Mouse (Mus musculus): Measurements from ENCODE around the gene Olfr622. TPM values are rescaled to one million over a fixed set of nuclear protein-coding genes. Genes with fewer than 3 reads are reported as not detected.

Gene Olfr622
- total and polyA plus RNA-seq, 3 experiments = not detected

GRCm38 (mm10) chr7:103636795-103637194 lies 5.7 kb downstream of the Olfr622 start:
- in situ Hi-C loops (cut with MboI; ENCODE audit: low pct_ligation_motif_present, low pct_unique_long_range_greater_than_20kb, low sequenced_read_pairs) (no loop called here), dilution Hi-C loops (cut with MboI; ENCODE audit: extremely low pct_ligation_motif_present, extremely low pct_unique_long_range_greater_than_20kb, low sequenced_read_pairs) (no loop called here)
- no peaks in the 10 kb centered on the region for H3K9me3 ChIP-seq (replicated peaks; ENCODE audit: low read length)
- no peaks in the 10 kb centered on the region for H3K36me3 ChIP-seq (replicated peaks in 1 of 2; ENCODE audit: control insufficient read depth in 1 of 2, insufficient read depth in 1 of 2, low read length in 1 of 2)
- H3K27ac ChIP-seq (ENCODE audit: insufficient read depth, low read depth) = no peak overlapping the region
- H3K4me1 ChIP-seq (ENCODE audit: control insufficient read depth in 1 of 2, insufficient read depth in 2 of 2) = no peaks in the 10 kb centered on the region
- no peak overlapping the region for H3K4me2 ChIP-seq (ENCODE audit: insufficient read depth, low read depth, poor library complexity, severe bottlenecking)
- H3K27me3 ChIP-seq (replicated peaks) = no peaks in the 10 kb centered on the region
- H3K9ac ChIP-seq (ENCODE audit: insufficient read depth, low read depth) = no peak overlapping the region
- DNase-seq (ENCODE audit: extremely low read depth) = no peak
- no peak overlapping the region for H3K4me3 ChIP-seq (replicated peaks in 1 of 3; ENCODE audit: low read depth in 2 of 3, low read length in 2 of 3, poor library complexity in 1 of 3)
- TF ChIP-seq PAX5 (IDR thresholded peaks at IDR 0.05; ENCODE audit: low read length) (no peak), NELFE (IDR thresholded peaks at IDR 0.05; ENCODE audit: low read depth, low read length) (no peak), EP300 (IDR thresholded peaks at IDR 0.05; ENCODE audit: low read length) (no peak), MYC (IDR thresholded peaks at IDR 0.05; ENCODE audit: low read depth, low read length) (no peak), MEF2A (IDR thresholded peaks at IDR 0.05; ENCODE audit: borderline replicate concordance, low read depth, low read length) (no peak), POLR2A (IDR thresholded peaks at IDR 0.05; ENCODE audit: low read depth, low read length) (no peak), KAT2A (IDR thresholded peaks at IDR 0.05; ENCODE audit: insufficient replicate concordance, low read length) (no peak), MAFK (IDR thresholded peaks at IDR 0.05; ENCODE audit: insufficient replicate concordance, low read length) (no peak), MAZ (IDR thresholded peaks at IDR 0.05; ENCODE audit: low read depth, low read length) (no peak), NRF1 (IDR thresholded peaks at IDR 0.05; ENCODE audit: low read depth, low read length) (no peak), USF2 (conservative IDR thresholded peaks at IDR 0.05; ENCODE audit: low read depth, low read length) (no peak), CHD2 (IDR thresholded peaks at IDR 0.05; ENCODE audit: low read length) (no peak), JUND (conservative IDR thresholded peaks at IDR 0.05; ENCODE audit: low read depth, low read length) (no peak), SMC3 (IDR thresholded peaks at IDR 0.05; ENCODE audit: low read depth, low read length) (no peak), ZKSCAN1 (IDR thresholded peaks at IDR 0.05; ENCODE audit: borderline replicate concordance, low read depth, low read length) (no peak)
- no peaks in the 10 kb centered on the region for H3K79me2 ChIP-seq (replicated peaks; ENCODE audit: control insufficient read depth, extremely low read depth, insufficient read depth, poor library complexity, severe bottlenecking)

- DNase-seq (ENCODE audit: extremely low read depth) = no peak
- Histone ChIP-seq H3K27me3 (replicated peaks) (no peaks in the 10 kb centered on the region), H3K36me3 (replicated peaks in 1 of 2; ENCODE audit: control insufficient read depth in 1 of 2, insufficient read depth in 1 of 2, low read length in 1 of 2) (no peaks in the 10 kb centered on the region), H3K4me1 (ENCODE audit: control insufficient read depth in 1 of 2, insufficient read depth in 2 of 2) (no peaks in the 10 kb centered on the region), H3K27ac (ENCODE audit: insufficient read depth, low read depth) (no peak within 1 kb of the TSS), H3K4me2 (ENCODE audit: insufficient read depth, low read depth, poor library complexity, severe bottlenecking) (no peak within 1 kb of the TSS), H3K4me3 (replicated peaks in 1 of 3; ENCODE audit: low read depth in 2 of 3, low read length in 2 of 3, poor library complexity in 1 of 3) (no peak within 1 kb of the TSS), H3K9me3 (replicated peaks; ENCODE audit: low read length) (no peaks in the 10 kb centered on the region), H3K79me2 (replicated peaks; ENCODE audit: control insufficient read depth, extremely low read depth, insufficient read depth, poor library complexity, severe bottlenecking) (no peaks in the 10 kb centered on the region), H3K9ac (ENCODE audit: insufficient read depth, low read depth) (no peak within 1 kb of the TSS)
- TF ChIP-seq ZKSCAN1 (IDR thresholded peaks at IDR 0.05; ENCODE audit: borderline replicate concordance, low read depth, low read length) (no peak), JUND (conservative IDR thresholded peaks at IDR 0.05; ENCODE audit: low read depth, low read length) (no peak), BHLHE40 (IDR thresholded peaks at IDR 0.05; ENCODE audit: low read depth, low read length) (no peak), MAFK (IDR thresholded peaks at IDR 0.05; ENCODE audit: insufficient replicate concordance, low read length) (no peak), ELF1 (IDR thresholded peaks at IDR 0.05; ENCODE audit: low read depth, low read length) (no peak), CHD1 (IDR thresholded peaks at IDR 0.05; ENCODE audit: low read depth, low read length) (no peak), CHD2 (IDR thresholded peaks at IDR 0.05; ENCODE audit: low read length) (no peak), RAD21 (IDR thresholded peaks at IDR 0.05; ENCODE audit: low read depth, low read length) (no peak), POLR2A (IDR thresholded peaks at IDR 0.05; ENCODE audit: low read depth, low read length) (no peak), UBTF (IDR thresholded peaks at IDR 0.05; ENCODE audit: low read depth, low read length) (no peak), SMC3 (IDR thresholded peaks at IDR 0.05; ENCODE audit: low read depth, low read length) (no peak), MEF2A (IDR thresholded peaks at IDR 0.05; ENCODE audit: borderline replicate concordance, low read depth, low read length) (no peak), MAZ (IDR thresholded peaks at IDR 0.05; ENCODE audit: low read depth, low read length) (no peak), ZC3H11A (IDR thresholded peaks at IDR 0.05; ENCODE audit: low read depth, low read length) (no peak), TBP (conservative IDR thresholded peaks at IDR 0.05; ENCODE audit: low read depth, low read length) (no peak), USF1 (IDR thresholded peaks at IDR 0.05; ENCODE audit: low read depth, low read length) (no peak), USF2 (conservative IDR thresholded peaks at IDR 0.05; ENCODE audit: low read depth, low read length) (no peak), MYC (IDR thresholded peaks at IDR 0.05; ENCODE audit: low read depth, low read length) (no peak)
- in situ Hi-C loops (cut with MboI; ENCODE audit: low pct_ligation_motif_present, low pct_unique_long_range_greater_than_20kb, low sequenced_read_pairs) (no loop called here), dilution Hi-C loops (cut with MboI; ENCODE audit: extremely low pct_ligation_motif_present, extremely low pct_unique_long_range_greater_than_20kb, low sequenced_read_pairs) (no loop called here)
Observed at GRCm38 (mm10) chr7:103612434-103612833, 30.1 kb downstream of the Olfr622 start, which contains the start of gene Olfr620. TSS of gene Olfr620 (minus strand) at chr7:103612534.
